Mouse (Mus musculus) cerebellum, postnatal 25 days (tissue): ENCODE measurements at regions not wholly inside any gene's neighbourhood (a gene's known extent, or its start where the extent isn't known, plus 50 kb on each side); places are given as distances from the start of the nearest gene placed in this dataset.

ENCODE experiments used
- DNase-seq, 2 experiments: peaks; one replicate each; pipeline ENCODE4 v3.0.0; 2021; ENCODE audit warnings: mixed read lengths in 2 of 2

GRCm38 (mm10) chr2:166516261-166516660, 197.4 kb downstream of the Prex1 start:
- DNase-seq: no peak

DNA sequence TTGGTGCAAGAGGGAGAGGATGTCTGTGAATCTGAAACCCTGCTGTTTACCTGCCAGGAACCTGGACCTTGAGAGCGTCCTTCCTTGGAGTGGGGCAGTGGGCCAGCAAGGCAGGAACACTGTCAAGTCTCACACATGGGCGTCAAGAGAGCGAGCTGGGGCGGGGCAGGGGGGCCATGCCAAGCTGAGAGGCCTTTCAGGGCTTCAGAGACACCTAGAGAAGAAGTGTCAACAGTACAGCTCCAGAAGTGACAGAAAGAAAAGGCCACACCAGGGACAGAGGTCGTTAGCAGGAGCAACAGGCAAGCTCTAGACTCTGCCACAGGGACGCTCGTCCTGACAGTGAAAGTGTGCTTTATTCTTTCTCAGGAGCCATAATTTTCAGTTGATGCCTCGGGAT, 199.0 kb downstream of the Prex1 start:
- no peak for DNase-seq

DNA sequence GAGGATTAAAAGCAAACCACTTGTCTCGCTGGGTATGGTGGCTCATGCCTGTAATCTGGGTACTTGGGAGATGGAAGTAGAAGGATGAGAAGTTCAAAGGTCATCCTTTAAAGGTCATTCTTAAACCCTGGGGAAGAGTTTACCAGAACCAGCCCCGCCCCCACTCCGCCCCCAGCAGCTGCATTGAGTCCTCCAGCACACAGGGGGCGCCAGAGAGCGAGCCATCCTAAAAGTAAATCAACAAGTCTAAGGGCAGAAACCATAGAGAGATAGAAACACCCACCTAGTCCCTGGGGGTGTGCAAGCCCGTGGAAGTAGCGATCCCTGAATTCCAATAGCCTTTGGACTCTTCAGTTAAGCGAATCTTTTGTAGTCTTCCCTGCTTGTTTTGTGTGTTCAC, 201.1 kb downstream of the Prex1 start:
- no peak for DNase-seq

DNA sequence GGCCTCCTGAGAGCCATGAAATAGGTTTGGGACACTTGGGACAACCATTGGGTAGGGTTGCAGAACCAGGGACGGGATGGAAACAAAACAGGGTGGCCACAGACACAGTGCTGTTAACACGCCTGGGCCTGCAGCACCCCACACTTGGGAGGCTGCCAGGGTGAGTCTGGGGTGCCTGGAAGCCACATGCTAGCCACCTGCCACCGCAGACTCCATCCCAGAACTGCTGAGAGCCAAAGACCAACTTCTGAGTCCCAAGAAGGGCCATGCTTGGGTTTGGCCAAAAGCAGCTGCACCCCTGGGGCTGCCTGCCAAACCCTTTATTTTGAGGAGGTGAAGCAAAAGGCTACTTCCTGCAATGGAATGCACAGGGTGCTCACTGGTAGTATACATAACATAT, 202.2 kb downstream of the Prex1 start:
- peak in 1 of 2 experiments; percentile 16 for DNase-seq

GRCm38 (mm10) chr2:166510776-166511175, 202.9 kb downstream of the Prex1 start:
- DNase-seq: no peak

- no peak for DNase-seq
These were observed 204.0 kb downstream of the Prex1 start for GRCm38 (mm10) chr2:166509591-166509990.

DNA sequence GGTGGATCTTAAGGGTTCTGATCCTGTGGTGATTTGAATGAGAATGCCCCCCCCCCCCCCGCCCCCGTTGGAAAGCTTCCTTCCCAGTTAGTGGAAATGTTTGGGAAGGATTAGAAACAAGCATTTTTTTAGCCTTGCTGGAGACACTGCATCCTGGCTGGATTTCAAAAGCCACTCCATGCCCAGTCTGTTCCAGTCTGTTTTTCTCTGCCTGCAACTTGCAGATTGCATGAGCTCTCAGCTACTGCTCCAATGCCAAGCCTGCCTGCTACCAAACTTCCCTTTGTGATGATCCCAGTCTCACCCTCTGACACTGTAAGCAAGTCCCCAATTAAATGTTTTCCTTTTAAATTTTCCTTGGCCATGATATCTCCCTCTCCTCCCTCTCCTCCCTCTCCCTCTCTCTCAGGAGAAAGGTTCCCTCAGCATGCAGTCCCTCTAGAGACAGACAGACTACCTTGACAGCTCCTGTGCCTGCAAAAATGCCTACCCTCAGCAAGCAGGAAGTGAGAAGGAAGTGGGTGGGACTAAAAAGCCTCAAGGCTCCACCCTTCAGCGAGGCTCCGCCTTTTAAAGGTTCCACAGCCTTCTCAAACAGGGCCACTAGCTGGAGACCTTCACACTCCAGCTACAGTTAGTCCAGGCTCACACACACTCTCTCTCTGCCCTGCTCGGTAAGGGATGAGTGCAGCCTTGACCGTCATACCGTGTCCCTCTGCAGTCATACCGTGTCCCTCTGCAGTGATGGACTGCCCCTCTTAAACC, 204.8 kb downstream of the Prex1 start:
- DNase-seq: no peak

DNA sequence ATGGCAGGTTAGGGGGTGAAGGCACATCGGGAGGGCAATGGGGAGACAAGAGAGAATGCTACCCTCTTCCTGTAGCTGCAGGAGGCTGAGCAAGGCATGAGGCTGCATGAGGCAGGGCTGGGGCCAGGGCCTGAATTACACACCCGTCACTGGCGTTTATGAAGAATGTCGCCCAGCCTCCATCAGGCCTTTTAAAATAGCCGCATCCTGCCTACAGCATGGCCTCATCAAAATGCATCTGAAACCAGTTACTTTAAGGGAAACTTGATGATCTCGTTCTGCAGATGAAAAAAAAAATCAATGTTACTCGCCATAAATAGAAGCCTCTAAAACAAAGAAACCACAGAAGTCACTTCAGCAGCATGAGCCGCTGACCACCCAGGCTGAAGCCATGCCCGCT, 208.3 kb downstream of the Prex1 start:
- DNase-seq: no peak

GRCm38 (mm10) chr2:166503666-166504065, 210.0 kb downstream of the Prex1 start:
- no peak for DNase-seq

- DNase-seq: no peak
These were observed 220.7 kb downstream of the Prex1 start for GRCm38 (mm10) chr2:166492895-166493294.

GRCm38 (mm10) chr2:166492421-166492820, 221.2 kb downstream of the Prex1 start:
- DNase-seq: no peak

GRCm38 (mm10) chr2:166491861-166492260, 221.8 kb downstream of the Prex1 start:
- DNase-seq: no peak

DNA sequence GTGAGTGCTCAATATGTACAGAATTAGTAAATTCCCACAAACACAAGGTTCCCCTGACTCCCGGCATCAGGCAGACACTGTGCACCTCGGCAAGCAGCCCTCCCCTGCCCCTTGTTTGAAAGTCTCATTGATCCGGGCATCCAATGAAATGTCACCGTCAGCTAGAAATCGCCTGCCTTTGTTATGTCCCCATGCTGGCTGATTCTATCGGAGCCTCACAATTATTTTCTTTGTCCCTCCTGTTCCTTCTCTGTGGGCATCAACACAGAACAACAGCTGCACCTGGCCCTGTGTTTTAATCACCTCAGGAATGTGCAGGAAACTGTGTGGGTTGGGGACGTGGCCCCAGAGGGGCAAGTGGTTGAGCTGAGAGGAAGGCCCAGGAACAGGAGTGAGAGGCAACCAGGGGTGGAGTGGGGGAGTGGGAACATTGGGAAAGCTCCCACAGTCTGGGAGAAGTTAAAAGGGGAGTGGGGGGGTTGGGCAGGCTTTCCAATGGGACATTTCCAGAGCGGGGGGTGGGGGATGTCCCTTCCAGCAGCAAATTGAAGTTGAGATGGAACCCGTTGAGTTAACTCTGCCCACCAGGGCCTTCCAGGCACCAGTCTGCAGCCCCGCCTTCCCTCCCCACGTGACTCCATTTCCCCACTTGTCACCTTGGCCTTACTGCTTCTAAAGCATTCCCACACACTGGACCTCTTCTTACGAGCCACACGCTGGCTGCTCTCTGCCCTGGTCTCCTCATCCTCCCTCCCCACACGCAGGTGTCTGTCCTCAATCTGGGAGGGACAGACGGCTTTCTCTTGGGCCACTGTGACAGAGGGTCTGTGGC, 224.4 kb downstream of the Prex1 start:
- DNase-seq: no peak

- DNase-seq: peak; percentile 25 to 52
These were observed 225.9 kb downstream of the Prex1 start for GRCm38 (mm10) chr2:166487688-166488087.

GRCm38 (mm10) chr2:166485788-166486187, 227.8 kb downstream of the Prex1 start:
- no peak for DNase-seq

- DNase-seq: no peak
These were observed 228.3 kb downstream of the Prex1 start for GRCm38 (mm10) chr2:166485361-166485760.

DNA sequence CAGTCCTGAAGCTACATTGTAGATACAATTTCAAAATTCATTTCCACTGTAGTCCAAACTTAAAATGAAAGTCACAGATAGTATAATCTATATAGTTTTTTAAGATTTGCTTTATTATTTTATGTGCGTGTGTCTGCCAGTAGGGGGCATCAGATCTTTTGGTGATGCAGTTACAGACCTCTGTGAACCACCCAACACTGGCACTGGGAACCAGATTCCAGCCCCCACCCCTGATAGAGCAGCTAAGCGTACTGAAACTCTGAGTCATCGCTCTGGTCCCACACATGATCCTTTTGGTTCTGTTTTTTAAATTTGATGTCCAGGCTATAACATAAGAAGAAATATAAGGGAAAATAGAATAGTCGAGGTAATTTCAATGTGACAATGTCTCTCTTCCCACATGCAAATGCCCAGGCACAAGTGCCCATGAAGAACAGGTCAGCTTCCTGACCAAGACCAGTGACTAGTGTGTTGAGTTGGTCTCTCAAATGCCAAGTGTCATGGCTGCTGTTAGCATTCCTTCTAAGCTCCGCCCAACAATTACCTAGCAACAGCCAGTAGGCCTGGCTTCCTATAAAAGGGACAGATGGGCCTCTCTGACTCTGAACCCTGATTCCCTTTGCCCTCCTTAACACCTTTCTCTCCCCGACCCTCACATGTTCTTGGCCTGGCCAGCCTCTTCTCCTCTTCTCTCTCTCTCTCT, 229.9 kb downstream of the Prex1 start:
- DNase-seq: no peak

DNA sequence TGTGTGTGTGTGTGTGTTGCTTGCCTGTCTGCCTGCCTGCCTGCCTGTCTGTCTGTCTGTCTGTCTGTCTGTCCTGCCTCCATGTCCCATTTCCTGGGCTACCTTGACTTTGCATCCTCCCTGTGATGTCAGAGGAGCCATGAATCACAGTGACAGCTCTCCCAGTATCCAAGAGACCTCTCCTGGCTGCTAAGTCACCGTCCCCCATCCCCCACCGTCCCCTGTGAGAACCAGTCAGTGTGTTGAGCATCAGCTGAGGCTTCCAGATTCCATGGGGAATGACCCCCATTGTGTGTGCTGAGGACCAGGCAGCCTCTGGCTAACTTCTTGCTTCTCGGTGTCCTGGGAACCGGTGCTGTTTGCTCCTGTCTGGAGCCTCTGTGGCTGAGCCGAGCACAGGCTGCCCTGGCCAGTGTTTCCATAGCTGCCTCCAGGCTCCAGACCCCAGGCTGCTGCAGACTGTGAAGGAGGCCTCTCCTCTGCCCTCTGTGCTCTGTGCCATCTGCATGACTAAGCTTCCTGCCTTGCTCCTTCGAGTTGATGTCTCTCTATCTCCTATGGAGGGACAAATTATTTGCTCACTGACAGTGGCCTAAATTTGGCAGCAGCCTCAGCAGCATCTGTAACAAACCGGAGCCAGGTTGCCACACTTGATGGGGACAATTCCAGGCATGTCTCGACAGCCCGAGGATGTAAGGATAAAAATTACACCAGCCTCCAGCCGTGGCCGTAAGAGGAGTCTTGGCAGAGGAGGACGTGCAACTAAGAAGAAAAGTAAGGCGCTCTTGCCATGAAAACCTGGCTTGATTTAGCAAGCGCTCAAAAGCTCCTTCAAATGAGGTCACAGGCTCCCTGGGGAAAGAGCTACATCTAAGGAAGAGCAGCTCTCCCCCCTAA, 230.7 kb downstream of the Prex1 start:
- DNase-seq: peak in 1 of 2 experiments; percentile 17

DNA sequence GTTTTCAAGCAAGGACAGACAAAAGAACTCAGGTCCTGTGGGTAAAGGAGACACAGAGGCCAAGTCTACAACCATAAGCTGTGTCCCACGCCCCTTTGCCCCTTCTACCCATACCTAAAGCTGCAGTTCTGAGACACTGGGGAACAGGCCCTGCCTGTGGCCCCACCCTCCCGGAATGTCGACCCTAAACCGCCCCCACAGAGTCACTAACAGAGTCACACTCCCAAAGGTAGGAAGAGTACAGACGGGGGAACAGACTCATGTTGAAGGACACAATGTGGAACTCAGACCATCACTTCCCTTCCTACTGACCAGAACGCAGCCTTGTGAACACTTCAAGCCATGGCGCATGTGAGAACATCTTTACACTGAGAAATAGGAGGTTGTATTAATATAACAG, 231.9 kb downstream of the Prex1 start:
- DNase-seq: no peak

DNA sequence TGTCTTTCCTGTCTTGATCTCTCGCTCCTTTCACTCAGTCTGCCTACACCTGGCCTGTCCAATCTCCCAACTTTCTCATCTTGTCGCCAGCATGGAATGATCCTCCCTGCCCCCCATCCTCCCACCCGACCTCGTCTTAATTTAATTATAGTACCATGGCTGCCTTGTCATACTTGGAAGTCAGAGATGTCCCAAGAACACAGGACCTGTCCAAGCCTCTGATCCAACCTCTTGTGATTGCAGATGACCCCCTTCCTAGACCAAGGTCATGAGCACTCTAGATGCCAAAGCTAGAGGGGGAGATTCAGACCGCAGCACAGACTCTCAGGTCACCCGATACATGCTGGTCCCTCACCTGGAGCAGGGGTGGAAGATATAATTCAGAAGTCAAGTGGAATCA, 232.3 kb downstream of the Prex1 start:
- DNase-seq: no peak

GRCm38 (mm10) chr2:166480883-166481282, 232.7 kb downstream of the Prex1 start:
- DNase-seq: no peak

GRCm38 (mm10) chr2:166476953-166477352, 236.7 kb downstream of the Prex1 start:
- DNase-seq: no peak
